12 mouse cellular contexts compared by ENCODE assay signal in the genomic region with DNA sequence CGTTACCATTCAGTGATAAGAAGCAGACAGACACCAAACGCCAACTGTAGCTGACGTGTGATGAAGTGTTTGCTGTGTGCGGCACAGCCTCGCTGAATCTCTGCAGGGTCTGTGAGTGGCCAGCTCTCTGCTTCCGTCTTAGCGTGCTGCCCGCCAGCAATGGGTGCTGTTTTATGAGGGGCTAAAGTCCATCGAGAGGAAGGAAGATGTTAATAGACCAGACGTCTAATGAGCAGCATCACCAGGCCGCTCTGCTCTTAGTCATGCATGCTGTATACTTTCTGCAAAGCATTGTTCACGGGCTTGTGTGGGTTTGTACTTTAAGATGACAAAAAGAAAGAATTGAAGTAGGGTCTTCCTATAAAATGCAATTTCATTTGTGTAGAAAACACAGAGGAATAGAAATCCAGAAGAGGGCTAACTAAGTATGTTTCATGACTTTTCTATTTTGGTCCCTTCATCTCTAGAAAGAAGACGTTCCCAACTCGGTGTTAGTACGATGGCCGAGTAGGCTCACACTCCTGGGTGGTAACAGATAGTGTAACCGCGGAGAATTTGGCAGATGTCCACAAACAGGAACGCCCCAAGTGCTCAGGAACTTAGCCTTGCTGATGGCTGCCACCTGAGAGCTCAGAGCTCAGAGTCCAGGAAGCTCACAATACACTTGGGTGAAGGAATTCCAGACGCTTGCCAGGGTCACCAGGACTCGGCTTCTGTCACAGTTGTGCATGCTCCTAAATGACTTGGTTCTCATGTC.
DNase-seq lines count a peak whose midpoint lies in the region; ATAC-seq and TF ChIP-seq lines count a peak whose summit lies in the region.
"Had no signal": no experiment of that assay in that cellular context is flagged by ENCODE, and none has a peak within 500 bp of the region (broad histone marks: within the 10 kb centered on the region; RNA-seq: fewer than 3 reads in every experiment).

No protein-coding gene starts in this region.

- H3K27ac ChIP-seq in heart, embryonic 16.5 days (ENCODE audit: low read length) = no peak overlapping the region
- H3K27ac ChIP-seq in intestine, postnatal 0 days (ENCODE audit: low read depth, low read length) = no peak overlapping the region
- H3K27ac ChIP-seq: hindbrain, embryonic 13.5 days; limb, embryonic 15.5 days; midbrain, embryonic 12.5 days had no signal

- H3K4me3 ChIP-seq in heart, embryonic 16.5 days (ENCODE audit: low read length) = no peak overlapping the region
- H3K4me3 ChIP-seq in intestine, postnatal 0 days (ENCODE audit: low read depth, low read length) = no peak overlapping the region
- H3K4me3 ChIP-seq: hindbrain, embryonic 13.5 days; midbrain, embryonic 12.5 days had no signal

- H3K9ac ChIP-seq in heart, embryonic 16.5 days (ENCODE audit: low read length) = no peak overlapping the region
- H3K9ac ChIP-seq in intestine, postnatal 0 days (ENCODE audit: low read depth, low read length) = no peak overlapping the region
- H3K9ac ChIP-seq: hindbrain, embryonic 13.5 days; limb, embryonic 15.5 days; midbrain, embryonic 12.5 days had no signal

- no peak for TF ChIP-seq CTCF in intestine, postnatal 0 days (IDR thresholded peaks at IDR 0.05; ENCODE audit: low read depth)

- H3K4me1 ChIP-seq in heart, embryonic 16.5 days (ENCODE audit: control insufficient read depth, insufficient read depth, low read length) = no peaks in the 10 kb centered on the region; the same call in 1 of the 2 replicates
- H3K4me1 ChIP-seq in intestine, postnatal 0 days (replicated peaks; ENCODE audit: control insufficient read depth, insufficient read depth, low read length) = no peaks in the 10 kb centered on the region

- WGBS in heart, embryonic 16.5 days = 40% methylated on average over 21 of the region's 21 CpGs
- 41% methylated on average over 21 of the region's 21 CpGs for WGBS in intestine, postnatal 0 days

- H3K9me3 ChIP-seq in heart, embryonic 16.5 days (replicated peaks; ENCODE audit: control insufficient read depth, low read length) = no peaks in the 10 kb centered on the region
- H3K9me3 ChIP-seq in intestine, postnatal 0 days (ENCODE audit: control insufficient read depth) = no peaks in the 10 kb centered on the region
- H3K9me3 ChIP-seq: hindbrain, embryonic 13.5 days; limb, embryonic 15.5 days; midbrain, embryonic 12.5 days had no signal

- H3K4me2 ChIP-seq in heart, embryonic 16.5 days (ENCODE audit: low read depth, low read length) = peak overlapping the region; percentile 13; the same call in 1 of the 2 replicates
- H3K4me2 ChIP-seq in intestine, postnatal 0 days (replicated peaks; ENCODE audit: low read depth) = no peak overlapping the region; the same call in 1 of the 2 replicates
- H3K4me2 ChIP-seq: hindbrain, embryonic 13.5 days; midbrain, embryonic 12.5 days had no signal

- ATAC-seq in heart, embryonic 16.5 days (replicated peaks; ENCODE audit: extremely low read depth, insufficient read depth, low FRiP score) = no peak; the same call in 1 of the 2 replicates
- peak; percentile 83 for ATAC-seq in intestine, postnatal 0 days

- DNase-seq in heart, postnatal 25 days (ENCODE audit: low spot score) = no peak
- peak; percentile 0 for DNase-seq in lung, postnatal 36 days
- no peak for DNase-seq in lung, postnatal 14 days
- peak; percentile 21 to 41 for DNase-seq in spleen, postnatal 14 days (ENCODE audit: low spot score in 2 of 2)
- DNase-seq in right cerebral cortex, postnatal 25 days = no peak
- no peak for DNase-seq in layer of hippocampus, postnatal 14 days (ENCODE audit: low spot score in 2 of 2)
- DNase-seq: cerebellum, adult 9-11 months had no signal

- no peaks in the 10 kb centered on the region for H3K36me3 ChIP-seq in heart, embryonic 16.5 days (ENCODE audit: control insufficient read depth, insufficient read depth)
- no peaks in the 10 kb centered on the region for H3K36me3 ChIP-seq in intestine, postnatal 0 days (ENCODE audit: control insufficient read depth, insufficient read depth)
- H3K36me3 ChIP-seq: hindbrain, embryonic 13.5 days; limb, embryonic 15.5 days; midbrain, embryonic 12.5 days had no signal

- no peaks in the 10 kb centered on the region for H3K27me3 ChIP-seq in heart, embryonic 16.5 days (ENCODE audit: control insufficient read depth, insufficient read depth, low read length)
- no peaks in the 10 kb centered on the region for H3K27me3 ChIP-seq in intestine, postnatal 0 days (replicated peaks; ENCODE audit: control insufficient read depth, insufficient read depth, low read length)
- H3K27me3 ChIP-seq: hindbrain, embryonic 13.5 days; limb, embryonic 15.5 days had no signal

- intact Hi-C loops in heart, postnatal 25 days (cut with DNase I) = loop anchor here (10.0 kb wide), 2 partner anchors 106 to 266 kb away; no protein-coding TSS in a partner anchor

Comparison
In these comparisons a context has a peak if more than half of its experiments do, and no peak if none do; other contexts are left out.
1. DNase-seq: peak in lung, postnatal 36 days (single experiment) and spleen, postnatal 14 days (2 of 2); none in heart, postnatal 25 days (single experiment), lung, postnatal 14 days (single experiment), right cerebral cortex, postnatal 25 days (single experiment) and layer of hippocampus, postnatal 14 days (0 of 2).